Mouse (Mus musculus) embryonic facial prominence, embryonic 14.5 days (tissue): ENCODE results near the gene Bcl2l12. TPM values are rescaled to one million over a fixed set of nuclear protein-coding genes. Genes with fewer than 3 reads are reported as not detected.

Experiments used
- ATAC-seq: fragments of 200-750 bp; cut with Nextera tagmentation; 2 replicates; pipeline ENCODE4 v1.8.0; 2017; ENCODE audit warnings: low read depth, moderate number of reproducible peaks, moderate TSS enrichment
- DNase-seq: peaks from one replicate; pipeline ENCODE4 v3.0.0-alpha.2; 2015; ENCODE audit warnings: low spot score
- H3K27ac ChIP-seq: fragments of 300-500 bp; sonication (generic); replicated peaks from 2 replicates; pipeline ENCODE4 v1.5.1; 2014; ENCODE audit warnings: low read depth, mild to moderate bottlenecking, low read length, moderate library complexity
- H3K27me3 ChIP-seq: fragments of 300-500 bp; sonication (generic); replicated peaks from 2 replicates; pipeline ENCODE4 v1.6.1; 2014; ENCODE audit warnings: low read length; ENCODE audit not compliant: control insufficient read depth, insufficient read depth
- H3K36me3 ChIP-seq: fragments of 300-500 bp; sonication (generic); 2 replicates; pipeline ENCODE4 v1.6.1; 2014; ENCODE audit warnings: low read length, mixed read lengths; ENCODE audit not compliant: control insufficient read depth, insufficient read depth
- H3K4me1 ChIP-seq: fragments of 300-500 bp; sonication (generic); 2 replicates; pipeline ENCODE4 v1.6.1; 2014; ENCODE audit warnings: antibody characterized with exemption, low read length; ENCODE audit not compliant: control insufficient read depth, insufficient read depth
- H3K4me2 ChIP-seq: fragments of 300-500 bp; sonication (generic); 2 replicates; pipeline ENCODE4 v1.6.1; 2014; ENCODE audit warnings: low read depth, mild to moderate bottlenecking, low read length, moderate library complexity, mixed read lengths
- H3K4me3 ChIP-seq: fragments of 300-500 bp; sonication (generic); 2 replicates; pipeline ENCODE4 v1.5.1; 2014; ENCODE audit warnings: low read depth, mild to moderate bottlenecking, low read length
- H3K9ac ChIP-seq: fragments of 300-500 bp; sonication (generic); 2 replicates; pipeline ENCODE4 v1.6.1; 2014; ENCODE audit warnings: low read depth, mild to moderate bottlenecking, low read length, moderate library complexity, mixed read lengths
- H3K9me3 ChIP-seq: fragments of 300-500 bp; sonication (generic); 2 replicates; pipeline ENCODE4 v1.6.1; 2016; ENCODE audit warnings: low read length; ENCODE audit not compliant: control insufficient read depth
- WGBS: fragments of 180-500 bp; shearing (Covaris S2); extraction: QIAGEN DNeasy Blood & Tissue Kit; methylation state at CpG from one replicate; pipeline ENCODE4 v1.1.7; 2014; 5-methylcytosine and 5-hydroxymethylcytosine counted together
- polyA plus RNA-seq: library from polyadenylated mRNA; unstranded; fragments of >200 nt; fragmentation: Nextera tagmentation; extraction: Ambion mirVana; gene quantifications from 2 replicates; pipeline ENCODE4 v1.2.1, GENCODE M21; 2014

Gene Bcl2l12
- polyA plus RNA-seq, 1 experiment from 2014 or later, result 43.2 TPM

DNA sequence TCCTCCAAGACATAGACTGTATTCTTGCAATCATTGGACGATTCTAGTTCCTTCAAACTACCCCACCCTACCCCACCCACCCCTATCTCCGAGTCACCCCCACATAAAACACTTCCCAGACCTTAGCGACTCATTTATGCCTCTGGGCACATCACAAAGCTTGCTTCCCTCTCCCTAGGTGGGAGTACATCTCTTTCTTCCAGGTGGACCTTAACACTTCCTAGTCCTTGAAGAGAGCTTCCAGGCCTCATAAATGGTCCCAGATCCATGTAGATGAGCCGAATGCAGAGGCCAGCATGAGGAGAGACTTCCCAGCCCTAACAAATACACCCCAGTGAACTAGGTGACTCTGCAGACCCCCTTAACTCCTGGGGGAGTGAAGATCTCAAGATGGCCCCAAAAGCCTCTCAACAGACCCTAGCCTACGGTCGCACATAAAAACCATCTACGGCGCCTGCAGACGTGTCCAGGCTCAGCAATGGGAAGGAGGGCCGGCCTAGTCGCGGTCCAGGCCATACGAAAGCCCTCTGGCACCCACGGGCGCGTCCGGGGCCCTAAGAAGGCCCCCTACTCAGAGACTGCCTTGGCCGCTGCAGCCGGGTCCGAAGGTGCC, 16.9 kb upstream of the Bcl2l12 start:
- under 1% methylated on average over 17 of the region's 20 CpGs for WGBS
- Histone ChIP-seq H3K9me3 (no peaks in the 10 kb centered on the region), H3K27me3 (no peaks in the 10 kb centered on the region), H3K9ac (peak overlapping the region; percentile 97), H3K27ac (peak overlapping the region; percentile 86), H3K36me3 (peaks cover 37% of the 10 kb centered on the region), H3K4me3 (peak overlapping the region; percentile 88), H3K4me2 (peak overlapping the region; percentile 71), H3K4me1 (peaks cover 19% of the 10 kb centered on the region)
- ATAC-seq (no peak), DNase-seq (no peak)

DNA sequence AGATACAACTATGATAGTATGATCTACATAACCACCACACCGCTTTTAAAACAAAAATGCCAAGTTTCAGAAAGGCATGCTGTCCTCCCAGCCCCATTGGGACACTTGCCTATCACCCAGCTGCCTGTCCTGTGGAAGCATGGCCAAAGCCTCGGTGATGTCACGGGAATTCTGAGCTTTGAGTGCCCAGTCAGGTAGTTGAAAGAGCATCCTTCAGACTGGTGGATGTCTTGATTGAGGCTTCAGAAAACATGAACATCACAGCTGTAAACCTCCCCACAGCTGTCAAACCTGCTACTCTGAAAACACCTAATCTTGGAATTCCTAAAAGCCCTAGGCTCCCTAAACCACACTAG, 15.6 kb upstream of the Bcl2l12 start:
- Histone ChIP-seq H3K36me3 (peaks cover 51% of the 10 kb centered on the region), H3K4me1 (peaks cover 15% of the 10 kb centered on the region), H3K9me3 (no peaks in the 10 kb centered on the region), H3K27ac (no peak overlapping the region), H3K27me3 (no peaks in the 10 kb centered on the region), H3K9ac (peak overlapping the region; percentile 97; the same call in 1 of the 2 replicates), H3K4me3 (no peak overlapping the region), H3K4me2 (peak overlapping the region; percentile 71; the same call in 1 of the 2 replicates)
- no peak for DNase-seq
- ATAC-seq, result no peak
- 94% methylated on average over 3 of the region's 3 CpGs for WGBS

DNA sequence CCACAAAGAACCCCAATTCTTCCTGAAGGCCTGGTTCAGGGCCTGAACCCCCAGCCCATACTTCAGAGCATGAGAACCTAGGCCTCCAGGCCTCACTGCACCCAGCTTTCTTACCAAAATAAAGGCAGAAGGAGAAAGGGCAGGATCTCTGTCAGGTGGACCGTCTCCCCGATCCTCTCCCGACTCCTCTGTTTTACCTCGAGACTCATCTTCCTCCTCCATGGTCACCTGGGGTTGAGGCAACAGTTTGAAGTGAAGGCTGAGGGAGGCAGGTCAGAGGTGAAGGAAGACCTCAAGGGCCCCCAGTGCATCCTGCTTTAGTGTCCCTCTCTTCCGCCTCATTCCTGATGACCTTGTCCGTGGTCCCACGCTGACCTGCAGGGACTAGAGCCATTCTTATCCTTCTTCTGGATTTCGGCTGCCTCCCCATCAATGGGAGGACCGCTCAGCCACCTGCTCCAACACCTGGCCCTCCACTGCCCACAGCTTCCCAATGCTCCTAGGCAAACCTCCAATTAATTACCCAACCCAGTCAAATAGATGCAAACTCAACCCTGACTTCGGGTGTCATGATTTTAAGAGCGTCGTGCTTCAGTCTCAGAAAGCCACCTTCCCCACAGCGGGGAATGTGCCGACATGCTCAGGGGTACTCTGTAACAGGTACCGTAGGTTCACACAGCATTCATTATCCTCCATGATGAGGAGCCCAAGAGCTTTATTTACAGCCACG, 15.0 kb upstream of the Bcl2l12 start:
- peaks cover 11% of the 10 kb centered on the region for H3K4me1 ChIP-seq
- H3K9me3 ChIP-seq, result no peaks in the 10 kb centered on the region
- H3K4me3 ChIP-seq, result no peak overlapping the region
- DNase-seq (no peak), ATAC-seq (no peak)
- peaks cover 56% of the 10 kb centered on the region for H3K36me3 ChIP-seq
- no peak overlapping the region for H3K4me2 ChIP-seq
- H3K9ac ChIP-seq, result peak overlapping the region; percentile 6; the same call in 1 of the 2 replicates
- H3K27ac ChIP-seq, result no peak overlapping the region
- no peaks in the 10 kb centered on the region for H3K27me3 ChIP-seq
- 92% methylated on average over 16 of the region's 16 CpGs for WGBS

DNA sequence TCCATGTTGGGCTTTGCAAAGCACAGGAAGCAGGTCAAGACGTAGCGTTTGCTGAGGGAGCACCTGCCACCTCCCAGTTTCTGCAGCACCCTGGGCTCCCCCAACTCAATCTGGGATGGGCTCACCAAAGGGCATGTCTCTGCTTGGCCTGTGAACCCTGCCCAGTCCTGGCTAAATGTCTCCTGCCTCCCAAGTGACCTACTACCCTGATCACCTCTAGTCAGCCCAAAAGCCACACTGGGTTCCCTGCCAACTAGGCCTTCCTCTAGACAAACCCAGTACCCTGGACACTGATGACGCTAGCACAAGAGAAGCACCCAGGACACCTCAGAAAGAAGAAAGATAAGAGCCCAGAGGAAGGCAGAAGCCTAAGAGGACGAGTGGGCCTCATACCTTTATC, 14.3 kb upstream of the Bcl2l12 start:
- WGBS, result 78% methylated on average over 4 of the region's 4 CpGs
- H3K9me3 ChIP-seq, result no peaks in the 10 kb centered on the region
- DNase-seq, result no peak
- peaks cover 63% of the 10 kb centered on the region for H3K36me3 ChIP-seq
- no peak overlapping the region for H3K4me2 ChIP-seq
- H3K4me1 ChIP-seq, result peaks cover 8% of the 10 kb centered on the region; the same call in 1 of the 2 replicates
- no peak overlapping the region for H3K4me3 ChIP-seq
- H3K27me3 ChIP-seq, result no peaks in the 10 kb centered on the region
- no peak overlapping the region for H3K9ac ChIP-seq
- no peak overlapping the region for H3K27ac ChIP-seq
- ATAC-seq, result no peak

DNA sequence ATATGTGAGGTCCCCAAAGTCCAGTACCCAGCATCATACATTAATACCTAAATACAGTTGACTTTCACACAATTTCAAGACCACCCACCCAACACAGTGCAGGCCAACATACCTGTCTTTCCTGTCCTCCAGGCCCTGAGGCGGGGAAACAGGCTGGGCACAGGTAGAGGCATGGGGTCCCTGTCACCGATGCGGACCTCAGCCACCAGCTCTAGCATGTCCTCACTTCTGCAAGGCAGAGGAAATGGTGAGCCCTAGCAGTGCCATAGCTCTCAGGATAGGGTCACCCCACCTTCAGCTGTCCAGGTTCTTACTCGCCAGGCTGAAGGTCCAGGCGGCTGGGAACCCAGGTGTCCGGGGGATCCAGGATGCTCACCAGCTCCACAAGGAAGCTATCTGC, 13.5 kb upstream of the Bcl2l12 start:
- Histone ChIP-seq H3K9me3 (no peaks in the 10 kb centered on the region), H3K4me3 (no peak overlapping the region), H3K36me3 (peaks cover 71% of the 10 kb centered on the region), H3K9ac (no peak overlapping the region), H3K4me1 (peaks cover 8% of the 10 kb centered on the region; the same call in 1 of the 2 replicates), H3K4me2 (no peak overlapping the region), H3K27me3 (no peaks in the 10 kb centered on the region), H3K27ac (no peak overlapping the region)
- DNase-seq (no peak), ATAC-seq (no peak)
- 96% methylated on average over 6 of the region's 6 CpGs for WGBS

DNA sequence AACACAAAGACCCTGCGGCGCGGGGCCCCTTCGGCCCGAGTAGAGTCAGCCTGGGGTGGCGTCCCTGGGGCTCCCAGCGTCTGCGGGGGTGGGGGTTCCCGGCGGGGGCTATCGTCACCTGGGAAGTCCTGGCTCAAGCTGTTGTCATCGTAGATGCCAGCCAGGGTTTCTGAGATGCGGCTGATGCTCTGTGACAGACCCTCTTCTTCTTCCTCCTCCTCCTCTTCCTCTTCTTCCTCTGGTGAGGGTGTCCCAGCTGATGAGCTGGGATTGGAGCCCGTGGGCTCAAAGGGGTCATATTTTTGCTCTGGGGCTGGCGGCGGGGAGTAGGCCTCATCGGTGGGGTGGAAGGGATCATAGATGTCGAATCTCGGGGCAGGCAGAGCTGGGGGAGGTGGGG, 9.9 kb upstream of the Bcl2l12 start:
- no peak overlapping the region for H3K9ac ChIP-seq
- no peak overlapping the region for H3K4me3 ChIP-seq
- H3K36me3 ChIP-seq, result peaks cover 100% of the 10 kb centered on the region
- no peaks in the 10 kb centered on the region for H3K27me3 ChIP-seq
- no peak for DNase-seq
- H3K9me3 ChIP-seq, result no peaks in the 10 kb centered on the region
- ATAC-seq, result no peak
- no peak overlapping the region for H3K27ac ChIP-seq
- WGBS, result 95% methylated on average over 19 of the region's 19 CpGs
- H3K4me1 ChIP-seq, result no peaks in the 10 kb centered on the region
- H3K4me2 ChIP-seq, result no peak overlapping the region

DNA sequence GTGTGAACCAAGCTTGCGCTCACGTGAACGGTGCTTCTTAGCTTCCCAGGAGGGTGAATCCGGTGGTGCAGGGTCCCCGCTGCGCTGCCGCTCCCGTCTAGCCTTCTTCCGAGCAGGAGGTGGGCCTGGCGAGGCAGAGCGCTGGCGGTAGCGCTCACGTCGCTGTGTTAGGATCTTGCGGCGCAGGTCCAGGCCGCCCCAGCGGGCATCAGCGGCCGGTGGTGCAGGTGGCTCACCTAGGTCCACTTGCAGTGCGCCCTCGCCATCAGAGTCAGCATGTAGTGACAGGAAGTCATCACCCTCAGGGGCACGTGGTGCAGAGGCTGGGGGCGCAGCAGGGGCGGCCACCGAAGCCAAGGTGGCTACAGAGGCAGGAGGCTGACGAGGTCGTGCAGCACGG, 9.3 kb upstream of the Bcl2l12 start:
- H3K9ac ChIP-seq, result no peak overlapping the region
- no peaks in the 10 kb centered on the region for H3K4me1 ChIP-seq
- peaks cover 100% of the 10 kb centered on the region for H3K36me3 ChIP-seq
- H3K9me3 ChIP-seq, result no peaks in the 10 kb centered on the region
- H3K27ac ChIP-seq, result no peak overlapping the region
- ATAC-seq, result no peak
- no peak for DNase-seq
- WGBS, result 97% methylated on average over 23 of the region's 30 CpGs
- no peaks in the 10 kb centered on the region for H3K27me3 ChIP-seq
- no peak overlapping the region for H3K4me3 ChIP-seq
- no peak overlapping the region for H3K4me2 ChIP-seq

DNA sequence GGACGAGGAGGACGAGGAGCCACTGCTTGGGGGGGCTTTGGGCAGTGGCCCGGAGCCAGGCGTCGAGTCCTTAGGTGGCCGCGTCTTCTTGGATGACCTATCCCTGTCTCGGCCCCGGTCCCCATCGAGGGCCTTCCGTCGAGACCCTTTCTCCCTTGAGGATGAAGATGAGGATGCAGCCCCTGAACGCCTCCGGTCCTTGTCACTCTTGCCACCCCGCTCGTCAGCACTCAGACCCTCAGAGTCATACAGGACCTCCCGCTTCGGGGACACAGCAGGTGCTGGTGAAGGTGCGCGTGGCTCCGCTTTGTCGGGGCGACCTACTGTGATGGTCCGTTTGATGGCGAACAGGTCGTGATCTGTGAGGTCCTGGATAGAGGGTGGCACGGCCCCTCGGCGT, 8.6 kb upstream of the Bcl2l12 start:
- no peaks in the 10 kb centered on the region for H3K9me3 ChIP-seq
- 96% methylated on average over 29 of the region's 29 CpGs for WGBS
- H3K9ac ChIP-seq, result no peak overlapping the region
- ATAC-seq (no peak), DNase-seq (no peak)
- no peak overlapping the region for H3K27ac ChIP-seq
- H3K4me1 ChIP-seq, result no peaks in the 10 kb centered on the region
- no peaks in the 10 kb centered on the region for H3K27me3 ChIP-seq
- H3K4me2 ChIP-seq, result no peak overlapping the region
- H3K4me3 ChIP-seq, result no peak overlapping the region
- H3K36me3 ChIP-seq, result peaks cover 100% of the 10 kb centered on the region

DNA sequence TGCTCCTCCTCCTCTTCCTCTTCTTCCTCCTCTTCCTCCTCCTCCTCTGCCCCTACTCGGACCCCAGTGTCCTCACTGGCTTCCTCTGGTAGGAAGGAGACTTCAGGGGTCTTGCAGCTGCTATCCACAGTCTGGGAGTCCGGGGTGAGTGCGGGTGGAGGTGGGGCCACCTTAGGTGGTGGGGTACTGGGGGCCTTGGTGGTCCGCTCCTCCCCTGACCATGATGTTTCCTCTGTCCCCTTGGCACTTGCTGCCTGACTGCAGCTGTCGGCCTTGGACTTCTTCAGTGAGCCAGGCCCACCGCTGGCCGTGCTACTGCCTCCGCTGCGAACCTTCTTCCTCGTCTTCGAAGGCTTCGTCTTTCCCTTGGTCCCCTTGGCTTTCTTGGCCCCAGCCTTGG, 8.0 kb upstream of the Bcl2l12 start:
- DNase-seq (no peak), ATAC-seq (no peak)
- Histone ChIP-seq H3K4me3 (no peak overlapping the region), H3K27me3 (no peaks in the 10 kb centered on the region), H3K9ac (no peak overlapping the region), H3K36me3 (peaks cover 100% of the 10 kb centered on the region), H3K9me3 (no peaks in the 10 kb centered on the region), H3K4me2 (no peak overlapping the region), H3K4me1 (no peaks in the 10 kb centered on the region), H3K27ac (no peak overlapping the region)
- WGBS, result 93% methylated on average over 12 of the region's 12 CpGs
